Mouse (Mus musculus) CD4-positive, CD25-positive, alpha-beta regulatory T cell, adult 2 months (primary cell): ENCODE data around the gene Fam196a.
A peak's percentile ranks its signal among the peaks of the same experiment; 100 is the strongest.

ENCODE experiments used
- DNase-seq: peaks from one replicate; pipeline ENCODE4 v3.0.0-alpha.2; 2012; ENCODE audit warnings: low read depth, low spot score

Fam196a gene

DNA sequence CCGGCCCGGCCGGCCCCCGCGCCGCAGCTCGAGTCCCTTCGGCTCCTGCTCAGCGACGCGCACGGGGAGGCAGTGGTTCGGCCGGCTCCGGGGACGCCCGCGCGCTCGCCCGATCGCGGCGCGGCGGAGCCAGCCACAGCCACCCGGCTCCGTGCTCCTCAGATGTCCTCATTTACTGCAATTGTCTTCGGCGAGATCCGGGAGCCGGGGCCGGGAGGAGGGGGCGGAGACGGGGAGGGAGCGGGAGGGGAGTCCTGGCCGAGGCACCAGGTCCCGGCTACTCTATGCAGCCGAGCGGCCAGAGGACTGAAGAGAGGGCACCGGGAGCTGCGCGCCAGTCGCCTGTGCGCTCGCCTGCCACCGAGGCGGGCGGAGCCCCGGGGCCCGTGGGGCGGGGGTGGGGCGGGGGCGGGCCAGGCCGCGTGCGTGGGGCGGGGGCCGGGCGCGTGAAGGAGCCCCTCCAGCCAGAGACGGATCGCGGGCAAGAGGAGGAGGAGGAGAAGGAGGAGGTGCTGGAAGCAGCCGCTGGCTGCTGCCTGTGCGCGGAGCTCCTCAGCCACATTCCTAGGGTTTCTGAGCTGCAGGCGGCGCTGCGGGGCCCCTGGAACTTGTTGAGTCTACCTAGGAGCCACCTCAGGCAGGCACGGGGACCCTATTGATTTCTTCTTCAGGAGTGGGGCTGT, at the start of gene Fam196a:
Fam196a (minus strand) TSS at position 504 of the 683 bp plus-strand sequence.
- DNase-seq: no peak

DNA sequence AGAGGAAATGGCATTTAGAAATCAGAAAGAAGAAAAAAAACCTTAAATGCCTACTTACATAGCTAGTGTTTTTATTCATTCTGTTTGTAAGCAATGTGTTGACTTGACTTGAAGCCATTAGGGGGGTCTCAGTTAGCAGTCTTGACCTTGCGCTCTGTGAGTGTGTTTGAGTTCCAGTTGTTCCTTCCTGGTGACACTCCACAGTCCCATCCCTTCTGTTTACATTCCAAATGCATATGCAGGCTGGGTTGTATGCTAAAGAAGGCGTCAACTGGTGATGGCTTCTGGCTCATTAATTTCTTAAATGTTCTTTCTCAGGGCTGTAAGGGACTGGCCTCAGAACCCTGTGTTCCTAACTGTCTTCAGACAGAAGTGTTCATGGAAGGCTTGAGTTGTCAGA, 23.4 kb upstream of the Fam196a start:
- no peak for DNase-seq

DNA sequence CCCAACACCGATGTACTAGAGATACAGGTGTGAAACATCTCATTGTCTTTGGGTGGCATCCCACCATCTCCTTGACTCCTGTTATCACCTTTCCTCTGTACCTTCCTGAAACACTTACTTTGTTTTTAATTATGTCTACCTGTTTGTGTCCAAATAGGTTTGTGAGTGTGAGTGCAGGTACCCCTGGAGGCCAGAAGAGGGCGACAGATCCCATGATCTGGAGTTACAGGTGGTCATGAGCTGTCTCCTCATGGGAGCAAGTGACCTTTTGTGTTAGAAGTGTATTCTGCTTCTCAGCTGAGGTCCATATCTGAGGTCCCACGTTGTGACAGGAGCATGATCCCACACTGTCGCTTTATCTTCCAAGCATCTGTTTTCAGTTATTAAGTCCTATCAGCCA, 22.6 kb upstream of the Fam196a start:
- peak; percentile 46 for DNase-seq

DNA sequence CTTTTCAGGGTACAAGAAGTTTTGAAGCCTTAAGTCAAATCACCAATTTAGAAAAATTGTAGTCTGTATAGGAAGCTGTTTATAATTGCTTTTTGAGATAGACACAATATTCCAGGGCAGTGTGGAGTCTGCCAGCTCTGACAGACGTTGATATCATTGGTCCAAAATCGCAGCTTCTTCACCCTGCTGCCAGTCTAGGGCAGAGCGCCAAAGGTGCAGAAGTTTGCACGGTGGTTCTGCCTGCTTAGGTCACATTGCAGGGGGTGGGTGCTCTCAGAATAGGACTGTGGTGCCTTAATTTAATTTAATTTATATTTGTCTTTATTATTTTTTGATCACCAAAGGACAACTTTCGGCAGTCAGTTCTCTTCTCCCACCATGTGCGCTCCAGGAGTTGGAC, 20.9 kb upstream of the Fam196a start:
- DNase-seq: no peak

DNA sequence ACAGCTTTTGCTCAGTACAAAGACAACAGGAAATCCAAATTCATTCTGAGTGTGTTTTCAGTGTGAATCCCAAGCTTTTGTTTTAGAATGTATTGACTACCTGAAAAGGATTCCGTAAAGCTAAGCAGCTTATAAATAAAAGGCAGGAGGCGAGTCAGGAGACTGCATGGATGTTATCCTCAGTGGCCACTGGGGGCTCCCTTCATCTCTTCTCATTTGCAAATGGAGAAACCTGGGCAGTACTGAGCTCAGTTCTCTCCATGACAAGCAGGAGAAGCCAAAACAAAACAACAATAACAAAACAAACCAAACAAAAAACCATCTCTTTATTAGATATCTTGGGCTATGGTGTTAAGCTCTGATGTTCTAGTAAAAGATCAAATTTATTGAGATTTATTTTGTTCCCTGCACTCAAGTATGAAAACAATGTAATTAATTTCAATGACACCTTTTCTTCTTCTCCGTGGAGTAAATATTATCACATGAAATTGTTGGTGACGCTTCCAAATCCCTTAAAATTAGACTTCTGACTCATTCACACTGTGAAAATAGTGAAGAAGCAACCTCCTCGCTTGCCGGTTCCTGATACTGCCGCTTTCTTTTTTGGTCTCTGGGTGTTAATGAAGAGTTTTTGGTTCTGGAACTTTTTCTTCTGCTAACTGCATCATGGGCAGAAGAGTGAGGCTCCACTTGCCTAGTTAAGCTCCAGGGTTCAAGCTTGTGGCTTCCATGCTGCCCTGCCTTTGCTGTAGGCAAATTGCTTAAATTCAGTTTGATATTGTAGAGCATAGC, 7.9 kb upstream of the Fam196a start:
- DNase-seq: no peak

DNA sequence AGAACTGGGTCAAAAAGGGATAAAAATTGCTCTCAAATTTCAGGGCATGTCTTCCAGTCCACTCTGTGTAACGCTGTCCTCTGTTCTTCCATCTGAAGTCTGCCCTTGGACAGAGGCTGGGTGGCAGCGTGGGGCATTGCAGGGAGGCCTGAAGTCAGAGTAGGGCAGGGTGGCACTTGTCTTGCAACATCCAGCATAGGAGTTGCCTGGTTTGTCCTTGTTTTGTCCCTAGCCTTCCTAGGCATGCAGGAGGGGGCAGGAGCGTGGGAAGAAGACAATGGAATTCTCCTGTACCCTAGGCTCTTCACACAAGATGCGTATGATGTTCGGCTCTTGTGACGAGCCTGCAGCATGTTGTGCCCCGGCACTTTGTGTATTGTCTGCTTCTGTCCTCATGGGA, 5.5 kb upstream of the Fam196a start:
- no peak for DNase-seq

DNA sequence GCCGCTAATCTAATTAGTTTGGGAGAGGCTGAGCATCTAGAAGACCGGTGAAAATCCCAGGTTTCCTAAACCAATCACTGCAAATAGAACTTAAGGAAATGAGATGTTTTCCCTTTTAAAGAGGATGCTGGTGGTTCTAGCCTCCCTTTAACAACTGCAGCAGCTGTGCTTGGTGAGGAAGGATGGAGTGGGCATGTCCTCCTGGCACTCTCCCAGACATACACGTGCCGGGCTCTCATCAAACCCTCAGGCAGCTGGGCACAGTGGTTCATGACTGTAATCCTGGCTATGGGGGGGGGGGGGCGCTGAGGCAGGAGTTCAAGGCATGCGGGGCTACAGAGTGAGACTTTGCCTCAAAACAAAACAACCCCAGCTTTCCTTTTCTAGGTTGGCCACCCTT, 4.8 kb upstream of the Fam196a start:
- DNase-seq: no peak

DNA sequence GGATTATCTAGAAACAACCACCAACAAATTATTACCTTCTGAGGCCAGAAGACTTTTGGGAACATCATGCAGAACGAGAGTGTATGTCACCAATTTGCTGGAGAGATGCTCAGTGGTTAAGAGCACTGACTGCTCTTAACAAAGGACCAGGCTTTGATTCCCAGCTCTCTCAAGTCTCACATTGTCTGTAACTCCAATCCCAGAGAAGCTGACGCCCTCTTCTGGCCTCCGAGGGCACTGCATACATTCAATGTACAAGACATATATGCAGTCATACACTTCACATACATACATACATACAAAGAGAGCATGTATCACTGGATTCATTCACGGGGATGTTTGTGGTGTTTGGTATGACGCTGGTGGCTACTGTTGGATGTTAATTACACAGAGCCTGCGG, 3.7 kb upstream of the Fam196a start:
- DNase-seq: no peak

DNA sequence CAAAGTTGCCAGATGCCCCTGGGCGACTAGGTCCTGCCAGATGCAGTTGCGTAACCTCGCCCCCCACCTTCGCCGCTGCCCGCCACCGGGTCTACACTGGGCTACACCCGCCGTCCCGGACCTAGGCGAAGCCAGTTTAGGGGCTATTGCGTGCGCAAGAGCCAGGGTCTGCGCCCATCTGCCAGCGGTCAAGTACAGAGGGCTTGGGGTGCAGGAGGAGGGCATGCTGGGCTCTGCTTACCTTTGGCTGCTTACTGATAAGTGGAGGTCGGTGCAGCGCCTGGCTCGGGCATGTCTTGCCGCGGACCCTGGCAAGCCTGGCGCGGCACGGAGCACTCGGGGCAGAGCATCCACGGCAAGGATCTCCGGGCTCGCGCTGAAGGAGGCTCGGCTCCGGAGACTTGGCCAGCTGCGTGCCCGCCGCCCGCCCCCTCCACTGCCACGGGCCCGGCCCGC, 731 bp downstream of the Fam196a start:
- DNase-seq: no peak

DNA sequence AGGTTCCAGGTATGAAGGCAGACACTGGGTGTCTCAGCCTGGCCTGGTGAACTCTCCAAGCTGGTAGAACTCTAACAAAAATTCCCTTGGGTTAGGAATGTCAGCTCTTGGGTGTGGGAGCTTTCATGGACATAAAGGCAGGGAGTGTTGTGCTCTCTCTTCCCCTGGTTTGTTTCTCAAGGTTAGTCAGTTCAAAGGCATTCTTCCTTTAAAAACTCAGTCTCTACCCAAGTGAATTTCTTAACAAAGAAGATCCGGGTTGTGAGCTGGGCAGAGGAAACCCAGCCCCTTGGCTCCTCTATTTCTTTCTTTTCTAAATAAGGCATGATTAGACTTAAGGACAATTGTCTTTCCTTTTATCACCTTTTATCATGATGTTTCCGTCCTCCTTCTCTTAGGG, 6.3 kb downstream of the Fam196a start:
- DNase-seq: no peak

DNA sequence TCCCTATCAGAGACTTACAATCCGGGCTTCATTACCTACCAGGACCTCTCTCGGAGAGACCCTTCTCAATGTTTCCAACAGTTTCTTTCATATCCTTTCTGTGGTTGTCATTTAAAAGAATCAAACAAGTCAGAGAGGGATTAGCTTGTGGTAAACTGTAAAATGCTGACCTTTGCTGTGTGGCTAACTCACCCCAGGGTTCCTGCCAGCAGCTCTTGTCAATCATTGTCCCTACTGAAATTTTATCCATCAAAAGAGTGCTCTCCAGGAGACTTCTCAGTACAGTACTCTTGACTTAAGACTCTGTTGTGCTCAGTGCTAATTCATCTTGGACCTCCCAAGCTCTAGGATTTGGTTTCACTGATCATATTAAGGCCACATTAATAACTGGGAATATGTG, 36.2 kb downstream of the Fam196a start:
- no peak for DNase-seq

DNA sequence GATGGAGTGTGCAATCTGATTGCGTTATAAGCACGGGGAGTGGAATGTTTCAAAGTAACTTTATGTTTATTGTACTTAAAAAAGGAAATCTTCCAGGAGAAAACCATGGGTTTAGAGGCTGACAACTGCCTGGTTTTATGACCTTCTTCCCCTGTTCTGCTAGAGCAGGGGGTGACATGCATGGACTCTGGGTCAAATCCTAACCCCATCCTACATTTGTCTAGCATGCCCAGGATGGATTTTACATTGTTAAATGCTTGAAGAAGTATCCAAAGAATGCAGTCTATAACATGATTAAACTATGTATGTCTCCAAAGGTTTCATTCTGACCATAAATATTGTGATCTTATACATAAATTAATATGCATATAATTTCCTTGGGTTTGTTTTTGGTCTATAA, 38.8 kb downstream of the Fam196a start:
- DNase-seq: no peak

DNA sequence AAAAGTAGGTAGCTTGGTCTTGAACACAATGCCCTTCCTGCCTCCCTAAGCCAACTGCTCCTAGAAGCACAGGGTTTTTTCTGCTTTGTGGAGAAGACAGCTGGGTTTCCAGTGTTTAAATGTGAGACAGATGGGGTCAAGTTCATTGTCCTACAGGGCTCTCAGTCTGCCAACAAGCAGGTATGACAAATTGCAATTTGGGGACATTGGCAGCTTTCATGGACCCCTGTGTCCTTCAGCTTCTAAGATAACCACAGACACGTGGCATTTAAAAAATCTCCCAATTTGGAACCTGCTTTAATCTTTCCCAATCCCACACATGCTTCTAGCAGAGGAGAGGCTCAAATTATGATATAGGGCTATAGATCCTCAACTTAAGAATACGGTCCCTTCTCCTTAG, 43.6 kb downstream of the Fam196a start:
- DNase-seq: no peak

DNA sequence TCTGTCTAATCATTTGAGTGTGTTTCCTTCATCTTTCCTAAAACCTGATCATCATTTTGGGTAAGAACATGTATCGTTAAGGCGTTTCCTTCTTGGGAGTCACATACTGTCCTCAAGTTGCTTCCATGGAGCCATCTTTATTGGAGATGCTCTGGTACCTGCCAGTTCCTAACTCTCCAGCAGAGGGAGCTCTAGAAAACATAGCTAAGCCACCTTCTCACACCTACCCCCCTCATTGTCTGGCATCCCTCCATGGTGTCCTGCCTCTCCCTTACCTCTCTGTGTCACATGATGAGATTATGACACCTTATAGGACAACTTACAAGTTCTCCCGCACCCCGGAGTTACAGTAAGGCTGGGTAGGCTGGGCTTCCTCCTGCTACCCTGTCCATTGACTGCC, 45.3 kb downstream of the Fam196a start:
- peak; percentile 20 for DNase-seq

DNA sequence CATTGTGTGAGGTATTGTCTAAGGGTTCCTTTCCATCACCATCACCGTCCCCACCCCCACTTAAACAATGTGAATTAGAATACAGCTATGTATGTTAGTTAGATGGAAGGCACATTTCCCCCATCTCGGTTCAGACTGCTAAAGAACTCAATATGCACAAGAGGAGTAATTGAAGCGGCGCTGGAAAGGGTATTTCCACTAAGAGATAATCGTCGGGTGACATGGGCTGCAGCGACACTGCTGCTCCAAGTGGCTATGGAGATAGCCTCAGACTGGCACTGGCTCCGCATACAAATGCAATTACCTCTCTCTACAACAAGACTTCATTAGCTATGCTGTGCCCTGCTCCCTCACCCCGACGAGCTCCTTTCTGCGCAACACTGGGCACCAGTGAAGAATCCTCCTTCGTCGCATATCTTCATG, 45.8 kb downstream of the Fam196a start:
- no peak for DNase-seq

DNA sequence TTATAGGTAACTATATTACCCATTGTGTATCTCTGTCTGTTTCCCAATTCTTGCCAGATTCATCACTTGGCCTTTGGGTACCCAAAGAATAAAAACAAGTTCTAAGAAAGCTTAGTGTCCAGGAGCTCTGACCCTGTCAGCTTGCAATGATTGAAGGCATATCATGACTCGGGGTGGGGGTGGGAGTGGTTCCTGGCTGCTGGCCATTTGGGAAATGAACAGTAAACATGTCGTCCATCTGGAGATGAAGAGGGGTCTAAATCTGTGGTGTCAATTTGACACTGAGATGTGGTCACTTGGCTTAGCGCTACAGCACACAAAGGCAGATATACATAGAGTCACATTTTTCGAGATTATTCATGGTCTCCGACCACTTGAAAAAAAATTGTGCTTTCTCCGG, 54.7 kb downstream of the Fam196a start:
- DNase-seq: no peak

DNA sequence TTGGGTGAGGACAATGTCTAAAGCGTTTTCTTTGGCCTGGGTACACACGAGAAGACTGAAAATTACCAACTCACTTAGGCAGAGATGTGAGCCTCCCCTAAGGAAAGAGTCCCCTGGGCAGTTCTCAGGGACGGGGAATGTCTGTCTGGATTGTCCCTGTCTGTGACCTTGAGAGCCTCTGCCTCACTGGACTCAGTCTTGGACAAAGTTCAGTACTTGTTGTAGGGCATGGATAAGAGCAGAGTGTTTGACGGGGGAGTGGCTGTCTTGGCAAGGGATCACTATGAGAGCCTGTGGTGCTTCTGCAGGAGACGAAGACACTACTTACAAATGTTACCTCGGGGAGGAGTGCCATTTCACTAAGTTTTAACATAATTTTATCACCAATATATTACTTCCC, 57.8 kb downstream of the Fam196a start:
- no peak for DNase-seq

DNA sequence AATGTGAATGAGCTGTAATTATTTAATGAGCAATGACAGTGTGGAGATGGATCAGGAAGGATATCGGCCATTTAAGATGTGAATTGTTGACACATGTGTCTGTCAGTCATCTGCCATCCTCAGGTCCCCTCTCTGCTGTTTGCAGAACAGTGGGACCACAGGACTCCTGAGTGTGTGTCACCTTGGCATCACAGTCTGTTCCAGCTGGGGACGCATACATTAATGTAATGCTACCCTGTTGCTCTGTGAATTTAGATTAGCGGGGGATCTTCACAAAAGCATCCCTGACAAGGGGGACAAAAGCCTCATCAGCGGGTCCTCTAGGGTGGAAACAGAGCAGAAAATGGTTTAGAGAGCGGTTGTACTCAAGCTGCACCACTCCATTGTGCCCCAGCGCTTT, 59.2 kb downstream of the Fam196a start:
- DNase-seq: no peak

DNA sequence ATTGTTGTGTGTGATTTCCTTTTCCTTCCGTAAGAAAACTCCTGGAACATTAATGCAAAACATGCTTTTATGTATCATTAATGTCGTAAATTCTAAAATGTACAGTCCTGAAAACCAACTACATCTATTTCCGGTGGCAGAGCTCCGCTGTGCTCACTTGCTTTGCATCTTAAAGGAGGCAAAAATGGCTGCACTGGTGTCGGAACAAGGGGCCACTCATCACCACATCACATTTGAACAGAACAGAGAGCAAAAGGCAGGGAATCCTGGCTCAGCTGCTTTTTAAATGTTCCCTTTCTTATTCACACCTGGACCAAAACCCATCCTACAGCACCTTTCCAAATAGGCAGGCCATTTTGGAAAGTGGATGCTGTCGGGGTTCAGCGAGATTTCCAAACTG, 65.2 kb downstream of the Fam196a start:
- DNase-seq: no peak

DNA sequence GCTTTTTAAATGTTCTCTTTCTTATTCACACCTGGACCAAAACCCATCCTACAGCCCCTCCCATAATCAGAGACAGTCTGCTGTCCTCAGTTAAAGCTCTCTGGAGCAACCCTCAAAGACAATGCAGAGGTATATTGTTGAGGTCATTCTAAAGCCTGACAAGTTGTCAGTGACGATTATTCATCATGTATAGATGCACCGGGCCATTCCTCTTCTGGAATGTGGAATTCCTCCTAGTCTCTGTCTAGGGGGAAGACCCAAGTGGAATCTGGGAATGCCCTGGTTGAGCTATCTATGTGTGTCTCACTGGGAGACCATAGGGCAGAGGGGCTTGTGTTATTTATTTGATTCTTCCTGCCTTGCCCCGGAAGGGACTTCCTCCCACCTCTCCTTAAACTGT, 65.7 kb downstream of the Fam196a start:
- no peak for DNase-seq

DNA sequence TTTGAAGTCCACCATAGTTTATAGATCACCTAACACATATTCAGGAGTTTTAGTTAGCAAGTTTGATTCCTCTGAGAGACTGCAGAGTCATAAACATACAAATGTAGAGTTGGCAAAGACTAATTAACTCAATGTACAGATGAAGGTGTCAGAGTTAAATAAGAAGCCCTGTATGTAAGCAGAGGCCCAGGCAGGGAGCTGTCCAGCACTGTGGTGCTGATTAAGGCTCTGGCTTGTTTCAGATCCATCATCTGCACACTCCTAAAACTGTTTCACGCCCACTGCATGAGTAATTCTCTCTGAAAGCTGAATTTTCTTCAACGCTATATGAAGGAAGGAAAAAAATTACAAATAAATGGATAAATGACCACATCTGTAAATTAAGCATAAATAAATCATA, 74.1 kb downstream of the Fam196a start:
- DNase-seq: no peak

DNA sequence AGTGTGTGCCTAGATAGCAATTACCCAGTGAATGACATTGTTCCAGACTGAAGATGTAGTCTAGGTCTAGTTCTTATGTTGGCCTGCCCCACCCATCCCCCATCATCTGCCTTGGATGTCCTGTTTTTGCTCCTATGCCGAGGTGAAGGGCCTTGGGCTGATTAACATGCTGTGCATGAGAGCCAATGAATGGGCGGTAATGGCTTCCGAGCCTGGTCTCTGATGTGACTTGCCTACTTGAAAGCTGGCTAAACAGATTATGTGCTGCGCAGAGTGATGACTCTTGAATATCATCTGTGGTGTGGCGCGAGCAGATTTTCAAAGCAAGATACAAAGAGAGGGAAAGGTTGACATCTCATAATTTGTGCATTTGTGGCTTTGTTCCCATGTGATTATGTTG, 76.2 kb downstream of the Fam196a start:
- DNase-seq: no peak

DNA sequence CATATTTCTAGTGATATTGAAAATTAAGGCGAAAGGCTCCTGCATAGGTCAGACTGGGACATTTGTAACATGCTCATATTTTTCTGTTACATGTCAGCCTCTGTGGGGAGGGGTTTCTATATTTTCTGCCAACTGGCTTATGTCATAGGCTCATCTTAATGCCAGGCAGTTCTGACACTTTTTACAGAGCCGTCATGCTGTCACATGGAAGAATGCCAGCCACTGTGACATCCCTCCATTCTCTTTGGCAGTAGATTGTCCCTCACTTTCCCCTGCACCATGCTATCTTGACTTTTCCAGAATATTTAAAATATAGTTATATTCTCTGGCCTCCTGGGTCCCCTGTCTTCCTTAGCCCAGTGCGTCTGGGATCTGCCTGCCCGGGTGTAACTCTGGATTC, 95.5 kb downstream of the Fam196a start:
- no peak for DNase-seq
